In genomic region chr2:71449604-71450003, GRCm38 (mm10) we compare ENCODE assay signal across 13 mouse cellular contexts. TPM values are rescaled to one million over a fixed set of nuclear protein-coding genes. Genes with fewer than 3 reads are reported as not detected.
DNase-seq lines count a peak whose midpoint lies in the region; ATAC-seq and TF ChIP-seq lines count a peak whose summit lies in the region.
"Had no signal": no experiment of that assay in that cellular context is flagged by ENCODE, and none has a peak within 500 bp of the region (broad histone marks: within the 10 kb centered on the region; RNA-seq: fewer than 3 reads in every experiment).

No protein-coding gene starts in this region.

- in situ Hi-C loops in Patski (cut with MboI; ENCODE audit: low pct_unique_long_range_greater_than_20kb), result loop anchor here (5.0 to 25.0 kb wide), 2 partner anchors 93 to 388 kb away; no protein-coding TSS in a partner anchor

- ATAC-seq in midbrain, postnatal 0 days (ENCODE audit: low FRiP score), result no peak
- no peak for ATAC-seq in midbrain, embryonic 14.5 days (ENCODE audit: low FRiP score, low TSS enrichment)
- ATAC-seq in Patski, result no peak
- peak; percentile 43 for ATAC-seq in granulocyte monocyte progenitor cell, adult 5-6 weeks (replicated peaks; ENCODE audit: poor library complexity, severe bottlenecking)
- no peak for ATAC-seq in midbrain, embryonic 16.5 days
- ATAC-seq: activated CD4-positive, CD25-positive, alpha-beta regulatory T cell, adult 4 months; forebrain, postnatal 0 days; inflammation-experienced regulatory T-cells, adult 6 months had no signal

- no peaks in the 10 kb centered on the region for H3K4me1 ChIP-seq in midbrain, postnatal 0 days (ENCODE audit: insufficient read depth, low read length)
- H3K4me1 ChIP-seq in midbrain, embryonic 14.5 days (ENCODE audit: control insufficient read depth, insufficient read depth, low read length), result peaks cover 14% of the 10 kb centered on the region; the same call in 1 of the 2 replicates
- H3K4me1 ChIP-seq in midbrain, embryonic 16.5 days (ENCODE audit: control insufficient read depth, insufficient read depth, low read length), result peaks cover 14% of the 10 kb centered on the region

- no peak overlapping the region for H3K9ac ChIP-seq in midbrain, postnatal 0 days (replicated peaks; ENCODE audit: low read length, poor library complexity, severe bottlenecking)
- no peak overlapping the region for H3K9ac ChIP-seq in midbrain, embryonic 14.5 days (replicated peaks; ENCODE audit: low read length)
- no peak overlapping the region for H3K9ac ChIP-seq in midbrain, embryonic 16.5 days (ENCODE audit: low read depth, low read length)
- H3K9ac ChIP-seq: forebrain, postnatal 0 days had no signal

- CTCF ChIA-PET in Patski (lab: Charles Lee), result no interaction called here

- H3K4me3 ChIP-seq in midbrain, postnatal 0 days (ENCODE audit: low read depth, low read length), result no peak overlapping the region
- H3K4me3 ChIP-seq in midbrain, embryonic 14.5 days (replicated peaks; ENCODE audit: low read depth, low read length), result no peak overlapping the region
- no peak overlapping the region for H3K4me3 ChIP-seq in midbrain, embryonic 16.5 days (ENCODE audit: low read depth, low read length)
- H3K4me3 ChIP-seq: limb, embryonic 10.5 days had no signal

- H3K36me3 ChIP-seq in midbrain, postnatal 0 days (ENCODE audit: insufficient read depth, low read length), result no peaks in the 10 kb centered on the region
- H3K36me3 ChIP-seq in midbrain, embryonic 14.5 days (ENCODE audit: control insufficient read depth, insufficient read depth, low read length), result no peaks in the 10 kb centered on the region
- H3K36me3 ChIP-seq in midbrain, embryonic 16.5 days (ENCODE audit: control insufficient read depth, insufficient read depth, low read length), result no peaks in the 10 kb centered on the region
- H3K36me3 ChIP-seq: limb, embryonic 10.5 days had no signal

- H3K27ac ChIP-seq in midbrain, postnatal 0 days (ENCODE audit: low read depth, low read length), result no peak overlapping the region
- H3K27ac ChIP-seq in midbrain, embryonic 14.5 days (replicated peaks; ENCODE audit: low read depth, low read length), result no peak overlapping the region
- H3K27ac ChIP-seq in midbrain, embryonic 16.5 days (ENCODE audit: low read length), result no peak overlapping the region
- H3K27ac ChIP-seq: limb, embryonic 10.5 days had no signal

- POLR2A ChIA-PET in Patski (lab: Charles Lee), result no interaction called here

- no peaks in the 10 kb centered on the region for H3K9me3 ChIP-seq in midbrain, postnatal 0 days (ENCODE audit: low read length)
- H3K9me3 ChIP-seq in midbrain, embryonic 14.5 days (ENCODE audit: control insufficient read depth, low read length), result no peaks in the 10 kb centered on the region
- H3K9me3 ChIP-seq in midbrain, embryonic 16.5 days (replicated peaks; ENCODE audit: control insufficient read depth, low read length, poor library complexity, severe bottlenecking), result no peaks in the 10 kb centered on the region
- H3K9me3 ChIP-seq: limb, embryonic 10.5 days had no signal

- 26% methylated on average over 2 of the region's 2 CpGs for WGBS in midbrain, postnatal 0 days
- 8% methylated on average over 2 of the region's 2 CpGs for WGBS in midbrain, embryonic 14.5 days
- WGBS in midbrain, embryonic 16.5 days, result 8% methylated on average over 2 of the region's 2 CpGs

- no peak for DNase-seq in midbrain, postnatal 0 days (ENCODE audit: low spot score)
- no peak for DNase-seq in midbrain, embryonic 14.5 days
- no peak for DNase-seq in Patski (ENCODE audit: low read depth, low spot score)
- DNase-seq in left cerebral cortex, adult 9 months (ENCODE audit: low spot score in 2 of 2), result no peak
- DNase-seq in cerebellum, postnatal 36 days, result no peak
- DNase-seq: cerebellum, postnatal 14 days; forebrain, postnatal 0 days; heart, postnatal 10 days had no signal

- peak; percentile 9; the same call in 1 of the 2 replicates for TF ChIP-seq CTCF in midbrain, postnatal 0 days (IDR thresholded peaks at IDR 0.05)
- peak; percentile 55 for TF ChIP-seq CTCF in Patski (IDR thresholded peaks at IDR 0.05)

- no peak overlapping the region for H3K4me2 ChIP-seq in midbrain, postnatal 0 days (ENCODE audit: low read depth, low read length, poor library complexity, severe bottlenecking)
- no peak overlapping the region for H3K4me2 ChIP-seq in midbrain, embryonic 14.5 days (ENCODE audit: low read length)
- no peak overlapping the region for H3K4me2 ChIP-seq in midbrain, embryonic 16.5 days (ENCODE audit: low read length)

- H3K27me3 ChIP-seq in midbrain, postnatal 0 days (ENCODE audit: insufficient read depth, low read length), result 0 out of 2 replicates have a peak, but pooled peaks cover 5% of the 10 kb centered on the region
- no peaks in the 10 kb centered on the region for H3K27me3 ChIP-seq in midbrain, embryonic 14.5 days (ENCODE audit: control insufficient read depth, insufficient read depth, low read length)
- no peaks in the 10 kb centered on the region for H3K27me3 ChIP-seq in Patski
- no peaks in the 10 kb centered on the region for H3K27me3 ChIP-seq in midbrain, embryonic 16.5 days (ENCODE audit: control insufficient read depth, insufficient read depth, low read depth, low read length)

RNA-seq across cellular contexts. Expression of gene Metap1d, which starts 3.5 kb away (rescaled TPM):
- total RNA-seq in midbrain, postnatal 0 days (2014; rRNA removed), result 14.4 and 16.9 TPM in 2 replicates
- 25.1 and 27.7 TPM in 2 replicates for polyA plus RNA-seq in midbrain, postnatal 0 days (2015; fragmentation: Nextera tagmentation; extraction: Ambion mirVana)
- 36.9 and 37.7 TPM in 2 replicates for polyA plus RNA-seq in midbrain, embryonic 14.5 days (2014; fragmentation: Nextera tagmentation; extraction: Ambion mirVana)
- polyA plus RNA-seq in Patski (2021), result 39.8 TPM
- total RNA-seq in granulocyte monocyte progenitor cell, adult 5-6 weeks (2014; fragmentation: Nextera tagmentation), result 20.7 and 50.3 TPM in 2 replicates
- 17.0 and 25.4 TPM in 2 replicates for total RNA-seq in granulocyte monocyte progenitor cell, adult 5-6 weeks (2017)
- 30.1 and 33.0 TPM in 2 replicates for polyA plus RNA-seq in midbrain, embryonic 16.5 days (2015; fragmentation: Nextera tagmentation; extraction: Ambion mirVana)
